Mouse (Mus musculus) cerebellum, adult 2 months (tissue): ENCODE results near the gene Usb1. TPM values are rescaled to one million over a fixed set of nuclear protein-coding genes. Genes with fewer than 3 reads are reported as not detected.
A peak's percentile ranks its signal among the peaks of the same experiment; 100 is the strongest.

Experiments
- DNase-seq, 2 experiments: peaks; one replicate each; pipeline ENCODE4 v3.0.0; 2021
- H3K27ac ChIP-seq: fragments of 200-500 bp; 2 replicates; pipeline ENCODE4 v1.5.1; 2012; ENCODE audit warnings: low read length, control low read depth, inconsistent platforms; ENCODE audit not compliant: insufficient read depth
- H3K27me3 ChIP-seq: fragments of 200-500 bp; 2 replicates; pipeline ENCODE4 v1.6.1; 2012; ENCODE audit warnings: inconsistent platforms, mild to moderate bottlenecking, low read length, moderate library complexity; ENCODE audit not compliant: control insufficient read depth, insufficient read depth
- H3K4me1 ChIP-seq: fragments of 200-500 bp; 2 replicates; pipeline ENCODE4 v1.6.1; 2011; ENCODE audit warnings: low read length; ENCODE audit not compliant: control insufficient read depth, insufficient read depth
- H3K4me3 ChIP-seq: fragments of 200-500 bp; replicated peaks from 2 replicates; pipeline ENCODE3; 2011; ENCODE audit warnings: mild to moderate bottlenecking, low read depth, low read length, control low read depth; ENCODE audit not compliant: insufficient read depth
- CTCF ChIP-seq: fragments of 200-500 bp; IDR thresholded peaks from 2 replicates; pipeline ENCODE4 v1.5.1; 2011; ENCODE audit warnings: low read depth, mild to moderate bottlenecking, control low read depth, low read length, moderate library complexity, borderline replicate concordance; ENCODE audit not compliant: insufficient read depth
- POLR2A ChIP-seq: fragments of 200-500 bp; IDR thresholded peaks from 2 replicates; pipeline ENCODE4 v1.6.1; 2011; ENCODE audit warnings: low read length, control low read depth, borderline replicate concordance; ENCODE audit not compliant: insufficient read depth
- WGBS: fragments of 180-500 bp; shearing (Covaris S2); methylation state at CpG from one replicate; pipeline ENCODE4 v1.1.7; 2018; 5-methylcytosine and 5-hydroxymethylcytosine counted together
- polyA plus RNA-seq: library from polyadenylated mRNA; depleted of rRNA; stranded (reverse); fragments of >200 nt; gene quantifications from 2 replicates; pipeline ENCODE4 v1.2.3, GENCODE M21; 2012

Usb1 gene
- polyA plus RNA-seq, 1 experiment = 12.4 TPM

- Histone ChIP-seq H3K27ac (no peak within 1 kb of the TSS), H3K4me1 (no peaks in the 10 kb centered on the region), H3K4me3 (no peak within 1 kb of the TSS), H3K27me3 (no peaks in the 10 kb centered on the region)
- 42% methylated on average over 6 of the region's 6 CpGs for WGBS
- TF ChIP-seq CTCF = no peak
- no peak for TF ChIP-seq POLR2A
- no peak for DNase-seq
Measured at GRCm38 (mm10) chr8:95310342-95310970, 21.6 kb upstream of the Usb1 start, which contains the start of gene Tepp. Gene Tepp, plus strand, starts transcription at chr8:95310566.

GRCm38 (mm10) chr8:95312836-95313235 is 19.2 kb upstream of the Usb1 start:
- Histone ChIP-seq H3K4me3 (no peak overlapping the region), H3K27me3 (no peaks in the 10 kb centered on the region), H3K4me1 (no peaks in the 10 kb centered on the region), H3K27ac (no peak overlapping the region)
- 71% methylated on average over 18 of the region's 18 CpGs for WGBS
- TF ChIP-seq CTCF (no peak), POLR2A (no peak)
- DNase-seq = no peak

GRCm38 (mm10) chr8:95313857-95314256 is 18.2 kb upstream of the Usb1 start:
- Histone ChIP-seq H3K4me1 (no peaks in the 10 kb centered on the region), H3K27me3 (no peaks in the 10 kb centered on the region), H3K27ac (no peak overlapping the region), H3K4me3 (no peak overlapping the region)
- TF ChIP-seq CTCF = no peak
- no peak for TF ChIP-seq POLR2A
- no peak for DNase-seq
- 64% methylated on average over 6 of the region's 6 CpGs for WGBS

GRCm38 (mm10) chr8:95314707-95315106 is 17.4 kb upstream of the Usb1 start:
- DNase-seq = no peak
- no peaks in the 10 kb centered on the region for H3K4me1 ChIP-seq
- H3K27me3 ChIP-seq = no peaks in the 10 kb centered on the region
- WGBS = 74% methylated on average over 2 of the region's 2 CpGs
- H3K27ac ChIP-seq = no peak overlapping the region
- H3K4me3 ChIP-seq = no peak overlapping the region
- TF ChIP-seq CTCF = no peak
- TF ChIP-seq POLR2A = no peak

- no peak for TF ChIP-seq POLR2A
- TF ChIP-seq CTCF = no peak
- Histone ChIP-seq H3K4me1 (no peaks in the 10 kb centered on the region), H3K27me3 (no peaks in the 10 kb centered on the region), H3K4me3 (no peak overlapping the region), H3K27ac (no peak overlapping the region)
- WGBS = 100% methylated on average over 1 of the region's 1 CpGs
- no peak for DNase-seq
Measured at GRCm38 (mm10) chr8:95315350-95315749, 16.7 kb upstream of the Usb1 start.

GRCm38 (mm10) chr8:95320224-95321139 is 11.6 kb upstream of the Usb1 start:
- 5% methylated on average over 41 of the region's 41 CpGs for WGBS
- DNase-seq = peak; percentile 48 to 52
- 0 out of 2 replicates have a peak, but pooled peaks cover 4% of the 10 kb centered on the region for H3K4me1 ChIP-seq
- TF ChIP-seq POLR2A (no peak), CTCF (no peak)
- H3K4me3 ChIP-seq = peak overlapping the region; percentile 47
- no peak overlapping the region for H3K27ac ChIP-seq
- no peaks in the 10 kb centered on the region for H3K27me3 ChIP-seq

- 89% methylated on average over 3 of the region's 3 CpGs for WGBS
- peaks cover 4% of the 10 kb centered on the region; the same call in 1 of the 2 replicates for H3K4me1 ChIP-seq
Measured at GRCm38 (mm10) chr8:95323201-95323600, 8.9 kb upstream of the Usb1 start.

GRCm38 (mm10) chr8:95324646-95325045 is 7.4 kb upstream of the Usb1 start:
- Histone ChIP-seq H3K4me1 (peaks cover 4% of the 10 kb centered on the region; the same call in 1 of the 2 replicates), H3K27me3 (no peaks in the 10 kb centered on the region), H3K27ac (no peak overlapping the region), H3K4me3 (no peak overlapping the region)
- TF ChIP-seq POLR2A (no peak), CTCF (no peak)
- WGBS = 17% methylated on average over 5 of the region's 5 CpGs
- no peak for DNase-seq

More at GRCm38 (mm10) chr8:95323201-95323600, 8.9 kb upstream of the Usb1 start:
- TF ChIP-seq POLR2A (no peak), CTCF (no peak)
- H3K27ac ChIP-seq = no peak overlapping the region
- H3K4me3 ChIP-seq = no peak overlapping the region
- H3K27me3 ChIP-seq = no peaks in the 10 kb centered on the region
- DNase-seq = no peak
